Mouse (Mus musculus) thymus, postnatal 36 days (tissue): ENCODE results near the gene Ece1.

ENCODE experiments used
- DNase-seq, 2 experiments: peaks; one replicate each; pipeline ENCODE4 v3.0.0; 2022; ENCODE audit warnings: mixed read lengths in 2 of 2

Ece1 gene

GRCm38 (mm10) chr4:137887337-137887992 is 25.4 kb downstream of the Ece1 start:
- no peak for DNase-seq

GRCm38 (mm10) chr4:137887993-137888388 is 26.0 kb downstream of the Ece1 start:
- DNase-seq: no peak

GRCm38 (mm10) chr4:137890596-137890995 is 28.6 kb downstream of the Ece1 start:
- peak; percentile 48 for DNase-seq

DNA sequence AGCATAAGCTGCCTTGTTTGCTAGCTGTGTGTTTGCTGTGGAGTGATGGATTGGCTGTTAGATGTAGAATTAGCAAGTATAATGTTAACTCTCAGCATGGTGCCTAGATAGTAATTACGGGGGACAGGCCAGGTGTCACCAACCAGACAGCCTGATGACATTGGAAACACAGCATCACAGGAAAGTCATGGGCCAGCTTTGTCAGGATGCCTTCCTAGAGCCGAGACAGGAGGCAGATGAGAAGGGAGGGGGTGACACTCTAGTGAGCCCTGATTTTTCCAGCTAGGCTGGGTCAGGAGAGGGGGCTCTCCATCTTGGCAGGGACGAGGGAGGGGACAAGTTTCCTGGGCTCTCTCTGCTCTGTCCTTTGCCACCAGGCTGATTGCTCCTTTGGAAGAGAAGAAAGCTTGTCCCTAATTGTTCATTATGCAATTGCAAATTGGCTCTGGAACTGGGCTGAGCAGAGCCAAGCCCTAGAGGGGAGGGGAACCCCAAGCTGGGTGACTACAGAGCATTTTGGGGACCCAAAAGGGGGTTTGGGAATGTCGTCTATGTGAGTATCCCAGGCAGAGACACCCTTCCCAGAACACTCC is 29.6 kb downstream of the Ece1 start:
- DNase-seq: no peak

DNA sequence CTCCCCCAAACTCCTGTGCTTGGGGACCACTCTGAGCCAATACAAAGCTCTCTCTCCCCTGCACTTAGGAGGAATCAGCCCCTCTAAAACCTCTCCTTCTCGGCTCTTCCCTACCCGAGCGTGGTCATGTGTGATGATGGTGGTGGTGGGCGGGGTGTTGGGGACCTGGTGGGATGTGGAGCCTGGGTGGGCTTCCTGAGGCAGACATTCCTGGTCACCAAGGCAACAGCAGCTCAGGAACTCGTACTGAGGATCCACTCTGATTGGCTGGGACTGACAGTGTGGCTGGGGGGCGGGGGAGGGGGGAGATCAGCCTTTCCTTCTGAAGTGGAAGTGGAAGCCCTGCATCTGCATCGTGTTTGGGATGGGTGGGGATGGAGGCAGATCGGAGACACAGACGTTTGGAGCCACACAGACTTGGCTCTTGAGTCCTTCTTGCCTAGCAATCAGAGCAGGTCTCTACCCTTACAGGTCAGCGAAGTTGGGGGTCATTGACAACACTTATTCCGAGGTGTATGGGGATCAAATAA is 30.7 kb downstream of the Ece1 start:
- DNase-seq: no peak

- DNase-seq: no peak
Observed at GRCm38 (mm10) chr4:137896612-137897297, 34.7 kb downstream of the Ece1 start.

GRCm38 (mm10) chr4:137897298-137897612 is 35.2 kb downstream of the Ece1 start:
- no peak for DNase-seq

DNA sequence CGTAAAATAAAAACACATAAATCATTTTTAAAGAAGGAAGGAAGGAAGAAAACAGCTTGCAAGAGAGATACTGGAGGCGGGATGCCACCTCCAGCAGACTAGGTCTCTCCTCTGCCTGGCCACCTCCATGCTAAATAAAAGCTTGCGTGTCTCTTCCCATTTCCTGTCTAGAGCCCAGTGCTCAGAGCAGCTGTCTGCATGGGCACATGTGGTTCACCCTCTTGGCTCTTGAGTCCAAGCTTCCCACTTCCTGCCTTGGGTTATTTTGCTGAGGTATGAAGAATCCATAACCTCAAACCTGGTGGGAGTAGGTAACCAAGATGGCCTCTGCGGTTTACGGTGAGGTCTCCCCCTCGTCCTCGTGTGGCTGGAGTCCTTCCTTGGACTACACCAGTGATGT is 36.5 kb downstream of the Ece1 start:
- no peak for DNase-seq

GRCm38 (mm10) chr4:137902268-137902667 is 40.2 kb downstream of the Ece1 start:
- no peak for DNase-seq

GRCm38 (mm10) chr4:137902873-137903272 is 40.8 kb downstream of the Ece1 start:
- no peak for DNase-seq

- DNase-seq: no peak
Observed at GRCm38 (mm10) chr4:137904956-137905551, 43.0 kb downstream of the Ece1 start.

DNA sequence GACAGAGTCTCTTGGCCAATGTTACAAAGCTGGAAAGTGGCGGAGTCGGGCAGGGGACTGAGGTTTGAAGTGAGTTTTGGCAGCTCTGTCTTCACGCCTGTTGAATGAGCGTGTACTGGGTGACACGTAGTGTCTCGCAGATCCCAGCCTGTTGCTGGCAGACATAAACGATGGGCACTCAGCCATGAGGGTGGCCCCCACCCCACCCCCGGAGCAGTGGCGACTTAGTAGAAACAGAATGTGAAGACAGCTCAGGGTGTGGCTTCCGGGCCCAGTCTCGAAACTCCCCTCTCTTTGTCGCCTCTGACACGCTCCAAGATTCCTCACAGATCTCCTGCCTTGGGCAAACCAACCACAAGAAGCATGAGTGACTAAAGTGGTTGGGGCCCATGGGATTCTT is 45.9 kb downstream of the Ece1 start:
- no peak for DNase-seq

- DNase-seq: no peak
Observed at GRCm38 (mm10) chr4:137908489-137908888, 46.5 kb downstream of the Ece1 start.

DNA sequence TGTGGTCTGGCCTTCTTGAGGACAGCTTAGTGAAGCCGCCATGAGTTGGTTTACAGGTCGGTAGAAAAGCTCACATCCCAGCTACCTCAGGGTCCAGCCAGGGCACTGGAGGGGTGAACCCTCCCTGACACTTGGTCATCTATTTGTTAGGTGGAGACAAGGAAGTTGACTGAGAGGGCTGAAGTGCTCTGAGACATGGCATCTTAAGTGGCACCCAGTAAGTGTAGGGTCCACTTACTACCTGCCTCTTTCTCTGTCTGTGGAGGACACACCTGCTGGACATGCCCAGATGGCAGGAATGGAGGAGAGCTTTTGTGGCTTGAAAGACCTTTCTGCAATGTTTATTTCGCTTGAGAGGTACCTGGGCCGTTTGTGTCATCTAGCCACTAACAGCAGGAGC is 46.9 kb downstream of the Ece1 start:
- DNase-seq: no peak

- DNase-seq: no peak
Observed at GRCm38 (mm10) chr4:137909471-137909870, 47.4 kb downstream of the Ece1 start.

DNA sequence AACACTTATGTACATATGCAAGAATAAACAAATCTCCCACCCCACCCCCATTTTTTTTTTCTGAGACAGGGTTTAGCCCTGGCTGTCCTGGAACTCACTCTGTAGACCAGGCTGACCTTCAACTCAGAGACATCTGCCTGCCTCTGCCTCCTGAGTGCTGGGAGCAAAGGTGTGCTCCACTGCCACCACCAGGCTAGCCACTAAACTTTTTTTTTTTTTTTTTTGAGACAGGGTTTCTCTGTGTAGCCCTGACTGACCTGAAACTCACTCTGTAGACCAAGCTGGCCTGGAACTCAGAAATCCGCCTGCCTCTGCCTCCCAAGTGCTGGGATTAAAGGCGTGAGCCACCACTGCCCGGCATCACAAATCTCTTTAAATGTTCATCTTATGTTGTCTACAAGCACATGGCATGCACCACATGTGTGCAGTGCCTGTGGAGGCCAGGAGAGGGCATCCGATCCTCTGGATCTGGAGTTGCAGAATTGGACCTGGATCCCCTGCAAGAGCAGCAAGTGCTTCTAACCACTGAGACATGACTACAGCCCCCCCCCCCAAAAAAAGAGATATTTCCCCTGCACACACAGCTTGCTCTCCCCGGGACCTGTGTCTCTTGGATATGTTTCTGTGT is 48.5 kb downstream of the Ece1 start:
- no peak for DNase-seq

DNA sequence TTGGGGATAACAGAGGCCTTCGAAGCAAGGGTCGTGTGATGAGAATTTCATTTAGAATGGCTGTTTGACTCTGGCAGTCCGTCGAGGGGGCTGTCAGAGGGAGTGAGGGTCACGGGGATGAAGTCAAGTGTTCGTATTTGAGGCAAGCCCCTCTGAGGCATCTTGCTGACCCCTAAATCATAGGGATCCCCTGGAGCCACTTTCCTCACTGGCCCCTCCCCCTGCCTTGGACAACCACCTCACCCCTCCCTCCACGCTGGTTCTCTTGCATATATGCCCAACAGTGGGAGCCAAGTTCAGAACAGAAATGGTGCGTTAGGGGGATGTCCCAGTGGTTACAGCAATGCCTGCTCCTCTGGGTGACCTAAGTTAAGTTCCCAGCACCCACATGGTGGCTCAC is 49.6 kb downstream of the Ece1 start:
- DNase-seq: no peak

DNA sequence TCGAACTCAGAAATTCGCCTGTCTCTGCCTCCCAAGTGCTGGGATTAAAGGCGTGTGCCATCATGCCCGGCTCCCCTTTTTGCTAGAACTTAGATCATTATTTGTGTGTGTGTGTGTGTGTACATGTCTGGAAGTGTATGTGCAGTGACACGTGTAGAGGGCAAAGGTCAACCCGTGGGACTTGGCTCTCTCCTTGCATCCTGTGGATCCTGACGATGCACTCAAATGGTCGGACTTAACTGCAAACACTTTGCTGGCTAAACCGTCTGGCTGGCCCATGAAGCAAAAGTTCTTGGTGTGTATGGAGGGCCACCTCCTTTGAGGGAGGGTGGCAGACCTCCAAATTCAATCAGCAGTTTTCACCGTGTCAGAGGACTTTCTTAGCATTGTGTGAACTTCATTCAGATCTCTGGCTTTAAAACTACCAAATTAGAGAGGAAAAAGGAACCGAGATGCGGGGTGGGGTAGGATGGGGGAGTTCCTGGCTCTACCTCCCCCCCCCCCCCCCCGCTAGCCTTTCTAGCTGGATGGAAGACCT is 50.8 kb downstream of the Ece1 start:
- DNase-seq: no peak

DNA sequence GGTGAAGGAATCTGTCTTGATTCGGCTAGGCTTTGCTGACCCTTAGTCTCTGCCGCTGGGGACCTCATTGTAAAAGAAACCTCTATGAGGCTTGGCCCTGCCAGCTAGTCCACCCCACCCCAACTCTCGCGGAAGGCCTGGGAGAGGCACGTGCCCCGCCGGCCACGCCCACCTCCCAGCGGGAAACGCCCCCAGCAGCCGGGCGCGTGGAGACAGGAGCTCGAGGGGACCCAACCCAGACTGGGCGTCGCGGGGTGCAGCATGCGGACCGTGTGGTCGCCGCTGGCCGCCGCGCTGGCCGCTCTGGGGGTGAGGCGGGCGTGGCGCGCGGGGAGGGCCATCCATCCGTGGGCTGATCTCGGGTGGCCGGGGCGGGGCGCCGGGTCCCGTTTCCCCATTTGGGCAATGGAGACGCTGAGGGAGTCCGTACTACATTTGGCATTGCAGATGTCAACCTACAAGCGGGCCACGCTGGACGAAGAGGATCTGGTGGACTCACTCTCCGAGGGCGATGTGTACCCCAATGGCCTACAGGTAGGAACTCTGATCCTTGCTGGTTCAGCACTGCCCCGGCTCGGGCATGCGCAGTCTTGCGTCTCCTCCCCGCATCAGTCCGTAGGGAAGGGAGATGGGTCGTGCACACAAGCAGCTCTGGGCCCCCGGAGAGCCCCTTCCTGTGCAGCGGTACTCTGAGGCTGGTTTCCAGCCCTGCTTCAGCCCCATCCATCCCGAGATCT is 51.5 kb downstream of the Ece1 start:
- peak; percentile 74 to 79 for DNase-seq

GRCm38 (mm10) chr4:137917591-137917990 is 55.6 kb downstream of the Ece1 start:
- DNase-seq: no peak

DNA sequence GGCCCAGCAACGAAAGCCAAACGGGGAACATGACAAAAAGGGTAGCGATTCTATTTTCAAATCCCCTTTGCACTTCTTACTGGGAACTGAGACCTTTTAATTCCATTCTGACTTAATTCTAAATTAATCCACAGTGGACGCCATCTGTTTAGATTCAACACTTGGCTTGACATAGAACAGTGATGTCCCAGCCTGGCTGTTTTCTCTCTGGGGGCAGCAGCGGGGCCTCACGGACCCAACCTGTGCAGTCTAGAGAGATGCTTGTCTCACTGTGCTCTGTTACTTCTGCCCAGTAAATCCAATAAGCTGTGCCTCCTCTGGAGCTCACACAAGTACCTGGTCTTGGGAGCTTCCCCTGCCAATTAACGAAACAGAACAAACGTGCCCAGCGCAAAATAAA is 56.5 kb downstream of the Ece1 start:
- no peak for DNase-seq

- DNase-seq: no peak
Observed at GRCm38 (mm10) chr4:137919116-137919515, 57.1 kb downstream of the Ece1 start.
